In the genomic region with DNA sequence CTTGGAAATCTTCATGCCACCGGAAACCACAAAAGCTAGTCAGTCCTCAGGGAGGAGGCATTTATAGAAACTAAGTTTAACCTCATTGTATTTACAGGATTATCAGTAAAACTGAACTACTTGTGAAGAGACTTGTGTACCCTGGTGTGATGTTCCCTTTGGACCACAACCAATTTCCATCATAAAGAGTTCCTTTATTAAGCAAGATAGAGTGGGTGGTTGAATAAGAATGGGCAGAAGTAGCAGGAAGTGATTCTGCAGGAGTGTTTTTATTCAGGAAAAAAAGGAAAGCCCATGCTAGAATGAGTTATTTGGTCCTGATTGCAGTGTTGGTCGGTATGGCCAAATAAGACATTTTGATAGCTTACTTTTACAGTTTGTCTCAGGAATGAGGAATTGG, we compare ENCODE assay signal across 19 mouse cellular contexts.
"Had no signal": no experiment of that assay in that cellular context is flagged by ENCODE, and none has a peak within 500 bp of the region (broad histone marks: within the 10 kb centered on the region; RNA-seq: fewer than 3 reads in every experiment).

No protein-coding gene starts in this region.

- H3K27me3 ChIP-seq: midbrain, embryonic 12.5 days; neural tube, embryonic 13.5 days; neural tube, embryonic 15.5 days had no signal

- H3K36me3 ChIP-seq: midbrain, embryonic 10.5 days; midbrain, embryonic 12.5 days; neural tube, embryonic 13.5 days; neural tube, embryonic 15.5 days had no signal

- H3K4me1 ChIP-seq: midbrain, embryonic 10.5 days; midbrain, embryonic 12.5 days; neural tube, embryonic 13.5 days; neural tube, embryonic 15.5 days had no signal

- H3K9ac ChIP-seq: lung, embryonic 14.5 days; midbrain, embryonic 12.5 days; neural tube, embryonic 13.5 days; neural tube, embryonic 15.5 days had no signal

- DNase-seq: lung, adult 18-20 months; lung, embryonic 14.5 days; lung, postnatal 10 days; lung, postnatal 4 days; midbrain, embryonic 14.5 days; retina, postnatal 1 day; right cerebral cortex, adult 18-20 months; right cerebral cortex, postnatal 25 days; right cerebral cortex, postnatal 4 days; spleen, adult 18-20 months; thymus, adult 18-20 months; thymus, postnatal 14 days; thymus, postnatal 36 days had no signal

- H3K9me3 ChIP-seq: midbrain, embryonic 10.5 days; midbrain, embryonic 12.5 days; neural tube, embryonic 13.5 days; neural tube, embryonic 15.5 days had no signal

- H3K4me2 ChIP-seq: lung, embryonic 14.5 days; midbrain, embryonic 12.5 days; neural tube, embryonic 13.5 days; neural tube, embryonic 15.5 days had no signal

- H3K27ac ChIP-seq: midbrain, embryonic 10.5 days; midbrain, embryonic 12.5 days; neural tube, embryonic 13.5 days; neural tube, embryonic 15.5 days had no signal

- ATAC-seq: midbrain, embryonic 16.5 days had no signal

- H3K4me3 ChIP-seq: midbrain, embryonic 10.5 days; midbrain, embryonic 12.5 days; myocyte; neural tube, embryonic 13.5 days; neural tube, embryonic 15.5 days had no signal
